ENCODE assay signal across 14 mouse cellular contexts in the genomic region with DNA sequence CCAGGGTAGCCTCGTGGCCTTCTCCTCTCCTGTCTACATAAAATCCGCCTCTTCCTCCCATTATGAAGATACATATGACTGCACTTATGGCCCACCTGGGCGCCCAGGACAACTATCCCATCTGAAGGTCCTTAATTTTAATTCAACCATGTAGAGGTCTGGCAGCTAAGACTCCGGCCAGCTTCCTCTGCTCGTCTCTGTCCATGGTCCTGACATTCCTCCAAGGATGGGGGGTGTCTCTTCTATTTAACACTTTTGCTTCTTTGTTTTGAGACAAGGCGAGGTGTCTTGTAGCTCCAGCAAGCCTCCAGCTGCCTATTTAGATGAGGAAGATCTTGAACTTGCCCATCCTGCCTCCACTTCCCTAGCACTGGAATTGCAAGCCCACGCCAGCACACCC.
DNase-seq lines count a peak whose midpoint lies in the region; ATAC-seq and TF ChIP-seq lines count a peak whose summit lies in the region.
"Had no signal": no experiment of that assay in that cellular context is flagged by ENCODE, and none has a peak within 500 bp of the region (broad histone marks: within the 10 kb centered on the region; RNA-seq: fewer than 3 reads in every experiment).

No protein-coding gene starts in this region.

- no peak overlapping the region for H3K27ac ChIP-seq in liver, embryonic 12.5 days
- no peak overlapping the region for H3K27ac ChIP-seq in ES-E14 (ENCODE audit: insufficient read depth, low read depth, low read length, poor library complexity, severe bottlenecking)
- H3K27ac ChIP-seq in limb, embryonic 10.5 days = no peak overlapping the region
- no peak overlapping the region for H3K27ac ChIP-seq in neural tube, embryonic 15.5 days (replicated peaks)
- H3K27ac ChIP-seq: hindbrain, embryonic 13.5 days; limb, embryonic 15.5 days had no signal

- H3K36me3 ChIP-seq in liver, embryonic 12.5 days = no peaks in the 10 kb centered on the region
- no peaks in the 10 kb centered on the region for H3K36me3 ChIP-seq in ES-E14 (ENCODE audit: control insufficient read depth, insufficient read depth, low read length, poor library complexity, severe bottlenecking)
- no peaks in the 10 kb centered on the region for H3K36me3 ChIP-seq in limb, embryonic 10.5 days
- H3K36me3 ChIP-seq in neural tube, embryonic 15.5 days = no peaks in the 10 kb centered on the region
- H3K36me3 ChIP-seq: G1E; hindbrain, embryonic 13.5 days; limb, embryonic 15.5 days had no signal

- DNase-seq in liver (peak; percentile 31), ES-E14 (ENCODE audit: low read depth, low spot score) (peak; percentile 60), adipocyte (ENCODE audit: low spot score) (peak; percentile 43)
- DNase-seq in limb, embryonic 10.5 days (ENCODE audit: low spot score) = peak; percentile 68
- DNase-seq in left cerebral cortex, postnatal 36 days (ENCODE audit: low spot score in 2 of 2) = no peak
- no peak for DNase-seq in gastrocnemius, adult 8-10 months (ENCODE audit: low spot score in 2 of 2)
- DNase-seq: adrenal gland, adult 8-10 months; cerebellum, adult 18-20 months had no signal

- H3K27me3 ChIP-seq in liver, embryonic 12.5 days (replicated peaks) = no peaks in the 10 kb centered on the region
- H3K27me3 ChIP-seq in limb, embryonic 10.5 days (ENCODE audit: low read depth, poor library complexity, severe bottlenecking) = no peaks in the 10 kb centered on the region
- H3K27me3 ChIP-seq in neural tube, embryonic 15.5 days (replicated peaks) = no peaks in the 10 kb centered on the region

- ATAC-seq in liver, embryonic 12.5 days = no peak
- ATAC-seq in neural tube, embryonic 15.5 days (ENCODE audit: low FRiP score) = no peak

- no peaks in the 10 kb centered on the region for H3K4me1 ChIP-seq in liver, embryonic 12.5 days
- H3K4me1 ChIP-seq in ES-E14 (ENCODE audit: control insufficient read depth in 2 of 2, insufficient read depth in 2 of 2, low read length in 2 of 2, poor library complexity in 1 of 2) = no peaks in the 10 kb centered on the region
- peaks cover 6% of the 10 kb centered on the region for H3K4me1 ChIP-seq in limb, embryonic 10.5 days
- H3K4me1 ChIP-seq in neural tube, embryonic 15.5 days = peaks cover 15% of the 10 kb centered on the region
- H3K4me1 ChIP-seq: limb, embryonic 15.5 days; megakaryocyte, embryonic 14.5 days had no signal

- in situ Hi-C loops in ES-E14 (cut with MboI; ENCODE audit: low sequenced_read_pairs in 2 of 2, unreplicated experiment in 2 of 2) = no loop called here

- 17% methylated on average over 7 of the region's 7 CpGs for WGBS in liver, embryonic 12.5 days (ENCODE audit: insufficient replicate concordance)
- WGBS in limb, embryonic 10.5 days = 29% methylated on average over 7 of the region's 7 CpGs
- WGBS in neural tube, embryonic 15.5 days = 34% methylated on average over 7 of the region's 7 CpGs

- H3K4me3 ChIP-seq in liver, embryonic 12.5 days = no peak overlapping the region
- no peak overlapping the region for H3K4me3 ChIP-seq in ES-E14 (ENCODE audit: insufficient read depth in 1 of 2, low read depth in 1 of 2, low read length in 2 of 2, poor library complexity in 1 of 2, severe bottlenecking in 1 of 2)
- H3K4me3 ChIP-seq in limb, embryonic 10.5 days = no peak overlapping the region
- no peak overlapping the region for H3K4me3 ChIP-seq in neural tube, embryonic 15.5 days (replicated peaks)
- H3K4me3 ChIP-seq: hindbrain, embryonic 13.5 days; limb, embryonic 15.5 days; megakaryocyte, embryonic 14.5 days had no signal

- no peaks in the 10 kb centered on the region for H3K9me3 ChIP-seq in liver, embryonic 12.5 days (replicated peaks)
- no peaks in the 10 kb centered on the region for H3K9me3 ChIP-seq in ES-E14 (ENCODE audit: control insufficient read depth, insufficient read depth, low read depth, low read length)
- H3K9me3 ChIP-seq in limb, embryonic 10.5 days (replicated peaks) = no peaks in the 10 kb centered on the region
- no peaks in the 10 kb centered on the region for H3K9me3 ChIP-seq in neural tube, embryonic 15.5 days (replicated peaks)
- H3K9me3 ChIP-seq: limb, embryonic 15.5 days had no signal

- no peak overlapping the region for H3K4me2 ChIP-seq in liver, embryonic 12.5 days
- no peak overlapping the region for H3K4me2 ChIP-seq in neural tube, embryonic 15.5 days
- H3K4me2 ChIP-seq: hindbrain, embryonic 13.5 days; limb, embryonic 15.5 days had no signal

- H3K9ac ChIP-seq in liver, embryonic 12.5 days = no peak overlapping the region
- no peak overlapping the region for H3K9ac ChIP-seq in ES-E14 (ENCODE audit: insufficient read depth, low read depth, low read length, poor library complexity, severe bottlenecking)
- H3K9ac ChIP-seq in neural tube, embryonic 15.5 days (replicated peaks) = no peak overlapping the region
- H3K9ac ChIP-seq: hindbrain, embryonic 13.5 days; limb, embryonic 15.5 days had no signal

- intact Hi-C loops in left cerebral cortex, postnatal 36 days (cut with DNase I) = no loop called here

TF ChIP-seq in ES-E14, 5 proteins besides CTCF, POLR2A, EP300 and RAD21:
- TF ChIP-seq ZC3H11A (IDR thresholded peaks at IDR 0.05; ENCODE audit: borderline replicate concordance, low read depth, low read length) (no peak), MAFK (IDR thresholded peaks at IDR 0.05; ENCODE audit: insufficient read depth, low read depth, low read length) (no peak), HCFC1 (IDR thresholded peaks at IDR 0.05; ENCODE audit: borderline replicate concordance, insufficient read depth, low read length) (no peak), ZNF384 (IDR thresholded peaks at IDR 0.05; ENCODE audit: low read depth, low read length) (no peak), CHD2 (IDR thresholded peaks at IDR 0.05; ENCODE audit: low read depth, low read length) (no peak)

Comparison
In these comparisons a context has a peak if more than half of its experiments do, and no peak if none do; other contexts are left out.
1. DNase-seq: peak in liver (single experiment), ES-E14 (single experiment), adipocyte (single experiment) and limb, embryonic 10.5 days (single experiment); none in left cerebral cortex, postnatal 36 days (0 of 2) and gastrocnemius, adult 8-10 months (0 of 2).